Mouse (Mus musculus): ENCODE results near the gene Slc12a8. TPM values are rescaled to one million over a fixed set of nuclear protein-coding genes. Genes with fewer than 3 reads are reported as not detected.
A peak's percentile ranks its signal among the peaks of the same experiment; 100 is the strongest.

Gene Slc12a8
- total and polyA plus RNA-seq, 3 experiments = 0.49 to 0.89 (median 0.83) TPM

DNA sequence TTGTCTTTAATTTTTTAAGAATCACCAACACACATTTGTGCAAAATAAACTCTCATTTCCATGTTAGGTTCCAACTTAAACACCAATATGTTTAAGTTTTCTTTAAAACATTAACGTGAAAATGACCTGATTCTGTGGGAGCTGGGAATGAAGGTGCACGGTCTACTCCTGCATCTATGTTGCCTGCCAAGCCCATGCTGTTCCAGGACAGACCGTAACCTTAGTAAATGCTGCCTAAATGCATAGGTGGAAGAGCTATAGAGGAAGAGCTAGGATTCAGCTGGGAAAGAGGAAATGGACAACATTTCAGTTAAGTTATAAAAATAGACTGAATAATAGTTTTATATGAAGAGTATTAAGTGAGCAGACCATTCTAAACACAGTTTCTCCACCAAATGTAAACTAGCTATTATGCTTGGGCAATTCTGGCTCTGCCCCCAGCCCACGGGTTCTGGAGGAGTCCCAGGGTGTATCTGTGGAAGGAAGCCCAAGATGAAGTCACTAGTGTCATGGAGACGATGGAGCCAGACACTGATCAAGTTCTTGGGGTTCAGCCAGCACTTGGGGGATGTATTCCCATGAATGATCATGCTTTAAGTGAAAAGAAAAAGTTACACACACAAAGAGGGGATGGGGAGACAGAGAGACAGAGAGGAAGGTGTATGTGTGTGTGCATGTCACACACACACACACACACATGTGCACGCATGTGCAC lies 95.1 kb downstream of the Slc12a8 start:
- DNase-seq = no peak

DNA sequence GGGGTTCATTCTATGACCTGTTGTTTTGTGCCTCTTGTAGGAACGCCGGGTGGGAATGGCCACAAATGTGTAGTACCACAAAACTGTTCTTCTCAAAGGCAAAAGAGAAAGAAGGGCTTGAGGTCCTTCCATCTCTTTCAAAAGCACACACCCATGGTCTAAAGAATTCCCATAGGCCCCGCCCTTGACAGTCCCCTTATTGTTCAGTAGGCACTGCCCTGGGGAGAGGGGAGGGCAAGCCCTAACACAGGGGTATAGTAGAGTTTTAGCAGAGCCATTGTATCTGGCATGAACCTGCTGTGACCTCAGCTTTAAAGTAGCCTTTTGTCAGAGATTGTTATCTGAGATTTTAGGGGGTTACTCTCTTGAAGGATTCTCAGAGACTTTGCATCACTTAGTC lies 98.9 kb downstream of the Slc12a8 start:
- no peak for DNase-seq

DNA sequence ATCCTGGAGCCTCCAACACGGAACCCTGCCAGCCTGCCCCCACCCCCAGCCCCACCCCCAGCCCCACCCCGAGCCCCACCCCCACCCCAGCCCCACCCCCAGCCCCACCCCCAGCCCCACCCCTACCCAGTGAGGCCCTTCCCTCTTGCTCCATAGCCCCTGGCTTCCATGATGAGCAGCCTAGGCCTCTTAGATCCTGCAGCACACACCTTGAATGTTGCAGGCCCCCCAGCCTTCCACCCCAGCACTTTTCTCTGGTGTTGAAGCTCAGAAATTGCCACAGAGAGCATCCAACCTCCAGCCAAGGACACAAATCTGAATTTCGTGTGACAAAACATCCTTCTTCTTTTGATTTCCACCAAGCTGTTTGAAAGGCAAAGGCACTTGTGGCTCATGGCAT lies 104.7 kb downstream of the Slc12a8 start:
- DNase-seq = no peak

- DNase-seq = no peak
Observed at GRCm38 (mm10) chr16:33624586-33624985, 107.5 kb downstream of the Slc12a8 start.

DNA sequence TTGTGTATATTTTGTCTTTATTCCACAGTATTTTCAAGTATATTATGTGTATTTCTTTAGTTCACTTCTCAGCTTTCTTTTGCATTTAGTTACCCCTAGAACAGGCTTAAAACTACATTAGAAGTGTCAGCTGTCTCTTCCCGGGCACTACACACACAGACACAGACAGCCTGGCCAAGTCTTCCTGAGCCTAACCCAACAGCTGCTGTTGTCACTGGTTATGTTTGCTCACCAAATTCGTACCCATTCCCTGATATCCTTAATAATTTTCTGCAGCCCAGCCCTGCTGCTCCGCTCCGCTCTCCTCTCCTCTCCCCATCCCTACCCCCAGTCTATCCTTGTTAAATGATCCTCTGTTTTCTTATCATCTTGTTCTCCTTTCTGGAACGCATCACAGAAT lies 112.4 kb downstream of the Slc12a8 start:
- DNase-seq = no peak

DNA sequence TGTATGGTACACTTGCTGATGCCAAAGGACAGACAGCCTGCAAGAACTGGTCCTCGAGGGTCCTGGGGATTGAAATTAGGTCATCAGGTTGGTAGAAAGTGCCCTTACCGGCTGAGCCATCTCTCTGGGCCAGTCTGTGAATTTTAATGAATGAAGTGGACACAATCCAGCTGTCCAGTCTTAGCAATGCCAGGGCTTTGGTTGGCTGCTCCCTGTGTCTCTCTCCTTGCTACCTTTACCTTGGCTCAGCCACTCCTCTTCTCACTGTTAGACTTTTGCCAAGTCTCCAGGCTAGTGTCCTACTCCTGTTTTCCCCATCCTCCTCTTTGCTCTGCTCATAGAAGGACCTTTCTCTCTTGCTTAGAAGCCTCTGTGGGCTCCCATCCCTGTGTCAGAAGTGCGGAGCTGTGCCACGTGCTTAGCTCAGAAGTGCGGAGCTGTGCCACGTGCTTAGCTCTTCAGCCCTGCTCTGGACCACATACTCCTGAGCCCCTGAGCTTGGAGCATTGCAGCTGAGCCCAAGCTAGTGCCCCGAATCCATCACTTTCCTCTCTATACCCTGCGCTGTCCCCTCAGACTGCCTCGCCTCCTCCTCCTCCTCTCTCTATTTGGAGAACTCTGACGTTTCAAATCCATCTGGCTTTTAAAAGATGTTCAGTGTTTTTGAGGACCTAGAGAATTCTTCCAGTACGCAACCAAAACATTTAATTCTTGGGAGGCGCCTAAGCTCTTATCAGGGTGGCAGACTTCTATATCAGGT lies 118.9 kb downstream of the Slc12a8 start:
- no peak for DNase-seq

GRCm38 (mm10) chr16:33641779-33642178 lies 124.7 kb downstream of the Slc12a8 start:
- DNase-seq = no peak

DNA sequence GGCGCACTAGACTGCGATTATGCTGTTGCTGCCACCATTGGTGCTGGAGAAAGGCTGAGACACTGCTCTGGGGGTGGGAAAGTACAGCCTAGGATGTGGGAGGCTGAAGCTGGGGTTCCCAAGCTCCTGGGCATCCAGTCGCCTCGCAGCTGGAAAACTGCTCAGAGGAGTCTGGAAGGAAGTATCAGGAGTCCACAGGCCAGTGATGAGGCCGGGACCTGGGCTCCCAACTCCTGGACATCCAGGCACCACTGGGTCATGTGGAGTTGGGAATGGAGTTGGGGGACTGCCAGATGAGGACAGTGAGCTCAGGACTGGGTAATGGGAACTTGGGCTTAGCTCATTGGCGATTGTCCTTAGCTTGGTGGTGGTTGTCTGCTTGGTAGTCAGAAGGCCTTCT lies 136.0 kb downstream of the Slc12a8 start:
- no peak for DNase-seq

- DNase-seq = no peak
Observed at GRCm38 (mm10) chr16:33655443-33655842, 138.3 kb downstream of the Slc12a8 start.

DNA sequence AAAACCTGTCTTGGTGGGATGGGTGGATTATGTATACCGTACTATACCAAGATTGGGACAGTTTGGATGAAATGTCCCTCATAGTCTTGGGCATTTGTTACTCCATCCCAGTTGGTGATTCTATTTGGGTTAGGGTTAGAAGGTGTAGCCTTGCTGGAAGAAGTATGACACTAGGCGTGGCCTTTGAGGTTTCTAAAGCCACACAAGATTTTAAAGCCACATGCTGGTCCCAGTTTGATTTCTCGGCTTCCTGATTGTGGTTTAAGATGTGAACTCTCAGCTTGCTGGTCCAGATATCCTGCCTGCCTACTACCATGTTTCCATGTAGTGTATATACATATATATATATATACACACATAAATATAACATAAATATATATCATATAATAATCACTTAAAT lies 140.1 kb downstream of the Slc12a8 start:
- no peak for DNase-seq

GRCm38 (mm10) chr16:33658121-33658520 lies 141.0 kb downstream of the Slc12a8 start:
- no peak for DNase-seq

DNA sequence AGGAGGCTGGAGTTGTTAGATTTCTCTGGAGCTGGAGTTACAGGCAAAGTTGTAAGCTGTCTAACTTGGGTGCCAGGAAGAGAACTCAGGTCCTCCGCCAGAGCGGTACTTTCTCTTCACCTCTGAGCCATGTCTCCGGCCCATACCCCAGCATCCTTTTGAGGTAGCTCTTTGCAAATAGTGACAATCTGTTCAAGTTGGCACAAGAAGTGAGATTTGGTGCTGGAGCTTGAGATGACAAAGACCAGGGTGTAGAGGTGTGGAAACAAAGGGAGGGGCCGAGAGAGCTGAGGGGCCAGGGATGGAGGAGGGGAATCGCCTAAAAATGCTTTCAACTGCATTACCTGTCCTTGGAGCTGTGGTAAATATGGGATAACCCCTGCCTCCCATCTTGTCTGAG lies 142.4 kb downstream of the Slc12a8 start:
- DNase-seq = no peak

DNA sequence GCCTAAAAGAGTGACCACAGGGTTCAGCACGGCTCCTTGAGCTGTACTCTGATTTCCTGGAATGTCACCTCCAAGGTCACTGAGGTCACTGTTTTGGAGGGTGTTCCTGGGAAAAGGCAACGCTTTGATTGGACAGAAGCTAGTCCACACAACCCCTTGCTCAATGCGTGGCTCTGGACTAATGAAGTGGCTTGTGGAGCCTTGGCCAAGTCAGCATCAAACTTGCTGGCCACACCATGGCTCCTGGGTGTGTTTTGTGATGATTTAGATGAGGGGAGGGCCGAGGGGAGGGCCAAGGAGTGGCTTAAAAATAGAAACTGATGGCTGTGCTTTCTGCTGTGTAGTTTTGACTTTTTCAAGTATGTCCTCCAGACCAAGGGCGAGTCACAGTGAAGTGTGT lies 143.0 kb downstream of the Slc12a8 start:
- DNase-seq = peak; percentile 85

- no peak for DNase-seq
Observed at GRCm38 (mm10) chr16:33662841-33663240, 145.7 kb downstream of the Slc12a8 start.

DNA sequence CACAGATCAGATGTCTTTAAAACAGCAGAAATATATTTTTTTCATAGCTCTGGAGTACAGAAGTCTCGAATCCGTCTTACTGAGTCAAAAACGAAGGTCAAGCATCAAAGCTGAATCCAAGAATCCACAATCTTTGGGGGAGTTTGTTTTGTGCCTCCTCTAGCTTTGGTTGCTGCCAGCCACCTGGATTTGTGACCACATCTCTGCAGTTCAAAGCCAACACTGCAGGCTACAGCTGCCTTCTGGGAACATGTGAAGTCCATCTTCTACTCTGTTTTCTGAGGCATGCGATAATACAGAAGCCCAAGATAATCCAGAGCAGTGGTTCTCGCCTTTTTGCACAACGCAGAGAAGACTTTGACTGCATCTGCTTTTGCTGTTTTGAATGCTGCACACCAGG lies 149.1 kb downstream of the Slc12a8 start:
- DNase-seq = no peak

- DNase-seq = no peak
Observed at GRCm38 (mm10) chr16:33666985-33667538, 149.9 kb downstream of the Slc12a8 start.

GRCm38 (mm10) chr16:33668448-33668847 lies 151.3 kb downstream of the Slc12a8 start:
- no peak for DNase-seq

DNA sequence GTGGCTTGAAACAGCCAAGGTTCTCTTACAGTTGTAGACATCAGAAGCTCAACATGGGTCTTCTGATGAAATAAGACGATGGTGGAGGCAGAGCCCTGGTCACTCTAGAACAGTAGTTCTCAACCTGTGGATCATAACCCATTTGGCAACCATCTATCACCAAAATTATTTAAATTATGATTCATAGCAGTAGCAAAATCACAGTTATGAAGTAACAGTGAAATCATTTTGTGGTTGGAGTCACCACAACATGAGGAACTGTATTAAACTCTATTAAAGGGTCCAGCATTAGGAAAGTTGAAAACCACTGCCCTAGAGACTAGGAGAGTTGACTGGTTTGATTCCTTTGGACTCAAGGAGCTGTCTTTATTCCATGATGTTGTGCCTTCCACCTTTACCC lies 151.9 kb downstream of the Slc12a8 start:
- no peak for DNase-seq

DNA sequence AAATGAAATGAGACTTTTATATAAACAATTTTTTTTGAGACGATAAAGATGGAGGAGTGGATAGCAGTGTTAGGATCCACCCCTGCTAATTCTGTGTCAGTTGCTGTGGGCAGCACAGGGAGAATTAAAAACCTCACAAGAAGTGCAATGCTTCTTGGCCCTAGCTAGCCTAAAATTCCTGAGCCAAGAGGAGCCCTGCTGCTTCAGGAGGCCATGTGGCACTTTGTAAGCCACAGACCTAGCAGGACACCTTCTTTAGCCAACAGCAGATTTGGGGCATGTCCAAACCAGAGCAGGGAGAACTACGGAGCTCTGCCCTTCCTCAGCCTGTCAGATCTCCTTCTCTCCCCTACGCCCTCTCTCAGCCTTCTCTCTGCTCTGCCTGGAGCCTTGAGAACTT lies 153.2 kb downstream of the Slc12a8 start:
- DNase-seq = no peak

- DNase-seq = no peak
Observed at GRCm38 (mm10) chr16:33670933-33671332, 153.8 kb downstream of the Slc12a8 start.

DNA sequence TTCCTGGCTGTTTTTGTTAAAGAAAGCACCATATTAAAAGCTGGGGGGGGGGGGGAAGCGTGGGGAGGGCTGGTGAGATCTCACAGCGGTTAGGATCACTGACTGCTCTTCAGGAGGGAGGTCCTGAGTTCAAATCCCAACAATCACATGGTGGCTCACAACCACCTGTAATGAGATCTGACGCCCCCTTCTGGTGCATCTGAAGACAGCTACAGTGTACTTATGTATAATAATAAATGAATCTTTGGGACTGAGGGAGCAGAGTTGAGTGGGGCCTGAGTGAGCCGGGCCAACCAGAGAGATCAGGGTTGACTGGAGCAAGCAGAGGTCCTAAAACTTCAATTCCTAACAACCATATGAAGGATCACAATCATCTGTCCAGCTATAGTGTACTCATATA lies 155.1 kb downstream of the Slc12a8 start:
- DNase-seq = no peak

GRCm38 (mm10) chr16:33672643-33673042 lies 155.5 kb downstream of the Slc12a8 start:
- DNase-seq = no peak

GRCm38 (mm10) chr16:33673530-33674109 lies 156.5 kb downstream of the Slc12a8 start:
- DNase-seq = peak; percentile 82
